Mouse (Mus musculus) myocyte (in vitro differentiated cells): Measurements from ENCODE around the gene Agrn.

Experiments
- CEBPB ChIP-seq: IDR thresholded peaks from 2 replicates; pipeline ENCODE4 v1.6.1; 2011; ENCODE audit warnings: mild to moderate bottlenecking, moderate library complexity; ENCODE audit not compliant: poor library complexity, insufficient read depth, severe bottlenecking
- MYOD1 ChIP-seq, 3 experiments: IDR thresholded peaks; one replicate each; pipeline ENCODE4 v1.6.1; 2011; ENCODE audit warnings: control low read depth in 2 of 3, low read depth in 2 of 3, mild to moderate bottlenecking in 2 of 3, moderate library complexity in 1 of 3; ENCODE audit not compliant: insufficient read length in 2 of 3, control insufficient read depth in 1 of 3
- MYOG ChIP-seq, 3 experiments: IDR thresholded peaks; one replicate each; pipeline ENCODE4 v1.6.1; 2011; ENCODE audit warnings: control low read depth in 2 of 3, low read depth in 2 of 3, mild to moderate bottlenecking in 2 of 3; ENCODE audit not compliant: insufficient read length in 2 of 3, control insufficient read depth in 1 of 3, insufficient read depth in 1 of 3
- SRF ChIP-seq: IDR thresholded peaks from one replicate; pipeline ENCODE4 v1.6.1; 2011; ENCODE audit warnings: low read depth; ENCODE audit not compliant: control insufficient read depth, insufficient read length

GRCm38 (mm10) chr4:156236651-156237447 lies 39.6 kb upstream of the Agrn start:
- TF ChIP-seq MYOD1 (IDR thresholded peaks at IDR 0.05; ENCODE audit: control insufficient read depth in 1 of 3, insufficient read length in 2 of 3, low read depth in 2 of 3), result no peak
- no peak for TF ChIP-seq SRF
- no peak for TF ChIP-seq MYOG (IDR thresholded peaks at IDR 0.05; ENCODE audit: control insufficient read depth in 1 of 3, insufficient read depth in 1 of 3, insufficient read length in 2 of 3, low read depth in 2 of 3)
- no peak for TF ChIP-seq CEBPB
